Mouse (Mus musculus) liver, embryonic 13.5 days (tissue): ENCODE measurements around the gene Gcnt7. TPM values are rescaled to one million over a fixed set of nuclear protein-coding genes. Genes with fewer than 3 reads are reported as not detected.

Experiments
- ATAC-seq: fragments of 200-750 bp; cut with Nextera tagmentation; 2 replicates; pipeline ENCODE4 v1.8.0; 2017; ENCODE audit warnings: low read depth, mild to moderate bottlenecking, moderate number of reproducible peaks, moderate library complexity
- DNase-seq: peaks from one replicate; pipeline ENCODE4 v3.0.0; 2022
- H3K27ac ChIP-seq: fragments of 300-500 bp; sonication (generic); 2 replicates; pipeline ENCODE4 v1.5.1; 2015; ENCODE audit warnings: moderate library complexity, mild to moderate bottlenecking, inconsistent platforms
- H3K27me3 ChIP-seq: fragments of 300-500 bp; sonication (generic); 2 replicates; pipeline ENCODE4 v1.6.1; 2015; ENCODE audit warnings: mild to moderate bottlenecking, inconsistent platforms
- H3K36me3 ChIP-seq: fragments of 300-500 bp; sonication (generic); 2 replicates; pipeline ENCODE4 v1.6.1; 2015; ENCODE audit warnings: mild to moderate bottlenecking, inconsistent platforms
- H3K4me1 ChIP-seq: fragments of 300-500 bp; sonication (generic); replicated peaks from 2 replicates; pipeline ENCODE4 v1.6.1; 2015; ENCODE audit warnings: inconsistent platforms
- H3K4me2 ChIP-seq: fragments of 300-500 bp; sonication (generic); 2 replicates; pipeline ENCODE4 v1.6.1; 2015; ENCODE audit warnings: inconsistent platforms, mild to moderate bottlenecking, moderate library complexity
- H3K4me3 ChIP-seq: fragments of 300-500 bp; sonication (generic); replicated peaks from 2 replicates; pipeline ENCODE4 v1.5.1; 2015; ENCODE audit warnings: mild to moderate bottlenecking, inconsistent platforms
- H3K9ac ChIP-seq: fragments of 300-500 bp; sonication (generic); 2 replicates; pipeline ENCODE4 v1.6.1; 2015; ENCODE audit warnings: mild to moderate bottlenecking, inconsistent platforms
- H3K9me3 ChIP-seq: fragments of 300-500 bp; sonication (generic); replicated peaks from 2 replicates; pipeline ENCODE4 v1.6.1; 2016; ENCODE audit warnings: inconsistent platforms
- WGBS: fragments of 180-500 bp; shearing (Covaris S2); methylation state at CpG from one replicate; pipeline ENCODE4 v1.1.7; 2015; ENCODE audit not compliant: insufficient replicate concordance; 5-methylcytosine and 5-hydroxymethylcytosine counted together
- polyA plus RNA-seq: library from polyadenylated mRNA; unstranded; fragments of >200 nt; fragmentation: Nextera tagmentation; extraction: Ambion mirVana; gene quantifications from 2 replicates; pipeline ENCODE4 v1.2.1, GENCODE M21; 2015

The Gcnt7 gene
- polyA plus RNA-seq, 1 experiment from 2014 or later, result 0.54 TPM

GRCm38 (mm10) chr2:172452031-172452430 lies 6.4 kb downstream of the Gcnt7 start:
- 85% methylated on average over 4 of the region's 4 CpGs for WGBS
- no peak overlapping the region for H3K4me3 ChIP-seq
- no peak; the same call in 1 of the 2 replicates for ATAC-seq
- H3K9me3 ChIP-seq, result no peaks in the 10 kb centered on the region
- no peak overlapping the region for H3K27ac ChIP-seq
- no peak overlapping the region for H3K9ac ChIP-seq
- H3K4me1 ChIP-seq, result no peaks in the 10 kb centered on the region
- H3K4me2 ChIP-seq, result no peak overlapping the region
- H3K36me3 ChIP-seq, result peaks cover 78% of the 10 kb centered on the region
- H3K27me3 ChIP-seq, result no peaks in the 10 kb centered on the region
- no peak for DNase-seq

GRCm38 (mm10) chr2:172450640-172451039 lies 7.8 kb downstream of the Gcnt7 start:
- Histone ChIP-seq H3K4me3 (no peak overlapping the region), H3K36me3 (peaks cover 87% of the 10 kb centered on the region), H3K9ac (no peak overlapping the region), H3K27me3 (no peaks in the 10 kb centered on the region), H3K9me3 (no peaks in the 10 kb centered on the region), H3K4me2 (no peak overlapping the region), H3K27ac (no peak overlapping the region), H3K4me1 (no peaks in the 10 kb centered on the region)
- DNase-seq (no peak), ATAC-seq (no peak)
- 79% methylated on average over 6 of the region's 6 CpGs for WGBS

- H3K27me3 ChIP-seq, result no peaks in the 10 kb centered on the region
- H3K27ac ChIP-seq, result no peak overlapping the region
- peaks cover 88% of the 10 kb centered on the region for H3K36me3 ChIP-seq
- WGBS, result 74% methylated on average over 4 of the region's 4 CpGs
- no peak overlapping the region for H3K4me2 ChIP-seq
- ATAC-seq, result no peak
- H3K4me3 ChIP-seq, result no peak overlapping the region
- H3K9ac ChIP-seq, result no peak overlapping the region
- no peak for DNase-seq
- H3K9me3 ChIP-seq, result no peaks in the 10 kb centered on the region
- H3K4me1 ChIP-seq, result no peaks in the 10 kb centered on the region
Measured at GRCm38 (mm10) chr2:172448329-172448728, 10.1 kb downstream of the Gcnt7 start.

- Histone ChIP-seq H3K4me3 (no peak overlapping the region), H3K27me3 (no peaks in the 10 kb centered on the region), H3K9me3 (no peaks in the 10 kb centered on the region), H3K27ac (no peak overlapping the region), H3K9ac (no peak overlapping the region), H3K36me3 (peaks cover 78% of the 10 kb centered on the region), H3K4me2 (no peak overlapping the region), H3K4me1 (peaks cover 7% of the 10 kb centered on the region)
- WGBS, result 71% methylated on average over 6 of the region's 6 CpGs
- ATAC-seq (no peak), DNase-seq (no peak)
Measured at GRCm38 (mm10) chr2:172447317-172447716, 11.1 kb downstream of the Gcnt7 start.

GRCm38 (mm10) chr2:172445617-172446016 lies 12.8 kb downstream of the Gcnt7 start:
- Histone ChIP-seq H3K36me3 (peaks cover 64% of the 10 kb centered on the region), H3K9ac (no peak overlapping the region), H3K27me3 (no peaks in the 10 kb centered on the region), H3K4me1 (peaks cover 22% of the 10 kb centered on the region), H3K9me3 (no peaks in the 10 kb centered on the region), H3K27ac (no peak overlapping the region), H3K4me2 (no peak overlapping the region), H3K4me3 (no peak overlapping the region)
- ATAC-seq, result no peak
- WGBS, result 92% methylated on average over 4 of the region's 4 CpGs
- no peak for DNase-seq

GRCm38 (mm10) chr2:172441176-172441575 lies 17.2 kb downstream of the Gcnt7 start:
- H3K27me3 ChIP-seq, result no peaks in the 10 kb centered on the region
- H3K9me3 ChIP-seq, result no peaks in the 10 kb centered on the region
- ATAC-seq (peak; percentile 67), DNase-seq (peak; percentile 23)
- peaks cover 20% of the 10 kb centered on the region for H3K36me3 ChIP-seq
- peak overlapping the region; percentile 88 for H3K27ac ChIP-seq
- peak overlapping the region; percentile 82 for H3K9ac ChIP-seq
- H3K4me1 ChIP-seq, result peaks cover 31% of the 10 kb centered on the region
- H3K4me2 ChIP-seq, result peak overlapping the region; percentile 85
- WGBS, result 20% methylated on average over 6 of the region's 6 CpGs
- H3K4me3 ChIP-seq, result peak overlapping the region; percentile 92

- peak; percentile 62 for ATAC-seq
- peak overlapping the region; percentile 82 for H3K9ac ChIP-seq
- H3K9me3 ChIP-seq, result no peaks in the 10 kb centered on the region
- DNase-seq, result no peak
- H3K27me3 ChIP-seq, result no peaks in the 10 kb centered on the region
- H3K36me3 ChIP-seq, result peaks cover 14% of the 10 kb centered on the region
- H3K27ac ChIP-seq, result peak overlapping the region; percentile 88
- WGBS, result under 1% methylated on average over 21 of the region's 21 CpGs
- H3K4me2 ChIP-seq, result peak overlapping the region; percentile 85
- peak overlapping the region; percentile 92 for H3K4me3 ChIP-seq
- H3K4me1 ChIP-seq, result peaks cover 31% of the 10 kb centered on the region
Measured at GRCm38 (mm10) chr2:172440640-172441005, 17.8 kb downstream of the Gcnt7 start.

GRCm38 (mm10) chr2:172439843-172440639 lies 18.4 kb downstream of the Gcnt7 start, which contains the start of gene Rtf2:
TSS of gene Rtf2 (plus strand) at chr2:172440556.
- WGBS, result 2% methylated on average over 35 of the region's 35 CpGs

GRCm38 (mm10) chr2:172437371-172437952 lies 20.9 kb downstream of the Gcnt7 start:
- no peak overlapping the region; the same call in 1 of the 2 replicates for H3K27ac ChIP-seq
- no peaks in the 10 kb centered on the region for H3K27me3 ChIP-seq
- 30% methylated on average over 16 of the region's 16 CpGs for WGBS
- H3K9ac ChIP-seq, result no peak overlapping the region
- ATAC-seq (no peak), DNase-seq (no peak)
- H3K4me1 ChIP-seq, result peaks cover 25% of the 10 kb centered on the region
- no peak overlapping the region for H3K4me2 ChIP-seq
- no peaks in the 10 kb centered on the region for H3K36me3 ChIP-seq
- H3K4me3 ChIP-seq, result no peak overlapping the region
- H3K9me3 ChIP-seq, result no peaks in the 10 kb centered on the region

More at GRCm38 (mm10) chr2:172439843-172440639, 18.4 kb downstream of the Gcnt7 start, which contains the start of gene Rtf2:
- H3K4me3 ChIP-seq, result peak within 1 kb of the TSS; percentile 92
- DNase-seq (peak; percentile 98), ATAC-seq (peak; percentile 93)
- H3K4me2 ChIP-seq, result peak within 1 kb of the TSS; percentile 85
- H3K9me3 ChIP-seq, result no peaks in the 10 kb centered on the region
- peaks cover 31% of the 10 kb centered on the region for H3K4me1 ChIP-seq
- H3K9ac ChIP-seq, result peak within 1 kb of the TSS; percentile 82
- H3K36me3 ChIP-seq, result peaks cover 9% of the 10 kb centered on the region
- H3K27ac ChIP-seq, result peak within 1 kb of the TSS; percentile 88
- no peaks in the 10 kb centered on the region for H3K27me3 ChIP-seq

- Histone ChIP-seq H3K9me3 (no peaks in the 10 kb centered on the region), H3K4me2 (no peak overlapping the region), H3K27me3 (no peaks in the 10 kb centered on the region), H3K4me3 (no peak overlapping the region), H3K27ac (no peak overlapping the region), H3K9ac (no peak overlapping the region), H3K4me1 (no peaks in the 10 kb centered on the region), H3K36me3 (no peaks in the 10 kb centered on the region)
- 31% methylated on average over 5 of the region's 5 CpGs for WGBS
- DNase-seq, result no peak
- ATAC-seq, result no peak
Measured at GRCm38 (mm10) chr2:172433746-172434145, 24.6 kb downstream of the Gcnt7 start.

- Histone ChIP-seq H3K4me1 (no peaks in the 10 kb centered on the region), H3K27ac (no peak overlapping the region), H3K27me3 (no peaks in the 10 kb centered on the region), H3K9me3 (no peaks in the 10 kb centered on the region), H3K9ac (no peak overlapping the region), H3K4me2 (no peak overlapping the region), H3K36me3 (no peaks in the 10 kb centered on the region), H3K4me3 (no peak overlapping the region)
- 29% methylated on average over 1 of the region's 1 CpGs for WGBS
- peak; percentile 58 for ATAC-seq
- no peak for DNase-seq
Measured at GRCm38 (mm10) chr2:172430609-172431008, 27.8 kb downstream of the Gcnt7 start.
